Mouse (Mus musculus) bone marrow macrophage, adult 2 months (primary cell): Measurements from ENCODE around the gene Antxr1.

ENCODE experiments used
- CTCF ChIP-seq: IDR thresholded peaks from 2 replicates; pipeline ENCODE4 v1.5.1; 2012; ENCODE audit warnings: low read depth, mild to moderate bottlenecking, low read length, moderate library complexity
- POLR2A ChIP-seq: IDR thresholded peaks from 2 replicates; pipeline ENCODE4 v1.6.1; 2012; ENCODE audit warnings: mild to moderate bottlenecking, low read depth, low read length, borderline replicate concordance

- TF ChIP-seq POLR2A (no peak), CTCF (no peak)
Observed at GRCm38 (mm10) chr6:87233111-87233510, 102.5 kb downstream of the Antxr1 start.
